In genomic region chr12:101718755-101719150, GRCm38 (mm10) we compare ENCODE assay signal across 8 mouse cellular contexts. TPM values are rescaled to one million over a fixed set of nuclear protein-coding genes. Genes with fewer than 3 reads are reported as not detected.
A peak's percentile ranks its signal among the peaks of the same experiment; 100 is the strongest.
DNase-seq lines count a peak whose midpoint lies in the region; ATAC-seq and TF ChIP-seq lines count a peak whose summit lies in the region.

No protein-coding gene starts in this region.

- no peak overlapping the region for H3K27ac ChIP-seq in heart, adult 2 months
- no peak overlapping the region for H3K27ac ChIP-seq in hindbrain, embryonic 16.5 days (ENCODE audit: low read depth, low read length)
- H3K27ac ChIP-seq in liver, embryonic 14.5 days, result no peak overlapping the region

- no peak for TF ChIP-seq POLR2A in heart, adult 2 months (IDR thresholded peaks at IDR 0.05; ENCODE audit: insufficient read depth, low read depth, low read length)

- intact Hi-C loops in heart, adult 2 months (cut with DNase I), result no loop called here
- intact Hi-C loops in heart, postnatal 14 days (cut with DNase I), result no loop called here

- ATAC-seq in hindbrain, embryonic 16.5 days, result peak; percentile 88
- peak; percentile 62 for ATAC-seq in liver, embryonic 14.5 days (ENCODE audit: insufficient read depth)

- peak overlapping the region; percentile 99 for H3K4me2 ChIP-seq in hindbrain, embryonic 16.5 days (ENCODE audit: low read length)
- peak overlapping the region; percentile 85 for H3K4me2 ChIP-seq in liver, embryonic 14.5 days (ENCODE audit: low read depth)

- no peaks in the 10 kb centered on the region for H3K79me2 ChIP-seq in heart, adult 2 months (replicated peaks; ENCODE audit: control insufficient read depth, insufficient read depth, low read length)

- no peak for TF ChIP-seq CTCF in heart, adult 2 months (IDR thresholded peaks at IDR 0.05)
- TF ChIP-seq CTCF in liver, embryonic 14.5 days (IDR thresholded peaks at IDR 0.05; ENCODE audit: low read depth), result no peak

- no peaks in the 10 kb centered on the region for H3K4me1 ChIP-seq in heart, adult 2 months (ENCODE audit: control insufficient read depth, insufficient read depth, low read length)
- H3K4me1 ChIP-seq in hindbrain, embryonic 16.5 days (ENCODE audit: control insufficient read depth, insufficient read depth, low read depth, low read length), result peaks cover 3% of the 10 kb centered on the region; the same call in 1 of the 2 replicates
- H3K4me1 ChIP-seq in liver, embryonic 14.5 days (replicated peaks; ENCODE audit: control insufficient read depth in 2 of 2, insufficient read depth in 2 of 2, low read length in 1 of 2), result no peaks in the 10 kb centered on the region

- 1% methylated on average over 9 of the region's 9 CpGs for WGBS in heart, adult 2 months
- WGBS in hindbrain, embryonic 16.5 days, result 0% methylated on average over 9 of the region's 9 CpGs
- 0% methylated on average over 9 of the region's 9 CpGs for WGBS in liver, embryonic 14.5 days (ENCODE audit: insufficient replicate concordance)

- peak overlapping the region; percentile 57 for H3K4me3 ChIP-seq in heart, adult 2 months
- peak overlapping the region; percentile 89 for H3K4me3 ChIP-seq in hindbrain, embryonic 16.5 days (ENCODE audit: low read length)
- H3K4me3 ChIP-seq in liver, embryonic 14.5 days (ENCODE audit: insufficient read depth in 1 of 2, low read depth in 2 of 2, low read length in 2 of 2), result peak overlapping the region; percentile 31 to 57

- no peak for TF ChIP-seq EP300 in heart, adult 2 months (IDR thresholded peaks at IDR 0.05; ENCODE audit: insufficient read depth, low read depth, low read length)
- no peak for TF ChIP-seq EP300 in liver, embryonic 14.5 days (IDR thresholded peaks at IDR 0.05; ENCODE audit: low read depth)

- no peak for DNase-seq in heart, adult 2 months
- no peak for DNase-seq in heart, postnatal 14 days
- peak; percentile 58 for DNase-seq in embryo, embryonic 9.5 days (ENCODE audit: extremely low spot score)
- DNase-seq in liver, embryonic 14.5 days (ENCODE audit: low read depth in 3 of 3, low spot score in 3 of 3), result no peak
- DNase-seq in naive thymus-derived CD4-positive, alpha-beta T cell, adult 2 months (ENCODE audit: low read depth), result peak; percentile 2
- no peak for DNase-seq in adipocyte (ENCODE audit: low spot score)
- DNase-seq in layer of hippocampus, postnatal 10 days (ENCODE audit: low spot score in 2 of 2), result no peak

- no peaks in the 10 kb centered on the region for H3K9me3 ChIP-seq in hindbrain, embryonic 16.5 days (ENCODE audit: control insufficient read depth, low read length)
- H3K9me3 ChIP-seq in liver, embryonic 14.5 days (ENCODE audit: control insufficient read depth, low read length), result no peaks in the 10 kb centered on the region

- H3K27me3 ChIP-seq in heart, adult 2 months (ENCODE audit: control insufficient read depth, insufficient read depth, low read length), result peaks cover 9% of the 10 kb centered on the region
- peaks cover 3% of the 10 kb centered on the region; the same call in 1 of the 2 replicates for H3K27me3 ChIP-seq in hindbrain, embryonic 16.5 days (replicated peaks; ENCODE audit: control insufficient read depth, insufficient read depth, low read length)
- H3K27me3 ChIP-seq in liver, embryonic 14.5 days (ENCODE audit: control insufficient read depth, insufficient read depth, low read length), result peaks cover 13% of the 10 kb centered on the region

- no peak overlapping the region for H3K9ac ChIP-seq in heart, adult 2 months (ENCODE audit: low read depth, low read length)
- H3K9ac ChIP-seq in hindbrain, embryonic 16.5 days (ENCODE audit: low read depth, low read length), result peak overlapping the region; percentile 68; the same call in 1 of the 2 replicates
- H3K9ac ChIP-seq in liver, embryonic 14.5 days (replicated peaks), result no peak overlapping the region

- H3K36me3 ChIP-seq in heart, adult 2 months (ENCODE audit: control insufficient read depth, insufficient read depth, low read length), result no peaks in the 10 kb centered on the region; the same call in 1 of the 2 replicates
- no peaks in the 10 kb centered on the region for H3K36me3 ChIP-seq in hindbrain, embryonic 16.5 days (ENCODE audit: control insufficient read depth, insufficient read depth, low read length)
- no peaks in the 10 kb centered on the region for H3K36me3 ChIP-seq in liver, embryonic 14.5 days (replicated peaks; ENCODE audit: control insufficient read depth, insufficient read depth, low read depth)

RNA-seq across cellular contexts. Expression of gene Tc2n, which starts 0.4 kb away (rescaled TPM):
- total RNA-seq in heart, adult 2 months (2021), result under 1 TPM; 0.34 to 0.59 TPM
- 0.06 and 0.12 TPM in 2 replicates for polyA plus RNA-seq in heart, adult 2 months (2012; rRNA removed)
- 1 to 10 TPM in 1 of 2 experiments, under 1 TPM in 1; 0.76 to 1.1 TPM for total RNA-seq in heart, postnatal 14 days (2021)
- polyA plus RNA-seq in hindbrain, embryonic 16.5 days (2015; fragmentation: Nextera tagmentation; extraction: Ambion mirVana), result 0.46 and 0.53 TPM in 2 replicates
- polyA plus RNA-seq in liver, embryonic 14.5 days (2012; rRNA removed), result 0.02 and 0.03 TPM in 2 replicates
- 0.04 TPM in 1 of 2 replicates, not detected in the other for polyA plus RNA-seq in liver, embryonic 14.5 days (2014; fragmentation: Nextera tagmentation; extraction: Ambion mirVana)
- total RNA-seq in layer of hippocampus, postnatal 10 days (2021), result under 1 TPM; 0.27 to 0.53 TPM

Comparison
In these comparisons a context has a peak if more than half of its experiments do, and no peak if none do; other contexts are left out.
1. DNase-seq: peak in embryo, embryonic 9.5 days (single experiment) and naive thymus-derived CD4-positive, alpha-beta T cell, adult 2 months (single experiment); none in heart, adult 2 months (0 of 2), heart, postnatal 14 days (0 of 2), liver, embryonic 14.5 days (0 of 3), adipocyte (single experiment) and layer of hippocampus, postnatal 10 days (0 of 2).
2. Peak in every context shown above with its lines, with median percentiles within 50 percentile points of each other: H3K4me3 ChIP-seq.